ENCODE assay signal across 2 mouse cellular contexts in the genomic region with DNA sequence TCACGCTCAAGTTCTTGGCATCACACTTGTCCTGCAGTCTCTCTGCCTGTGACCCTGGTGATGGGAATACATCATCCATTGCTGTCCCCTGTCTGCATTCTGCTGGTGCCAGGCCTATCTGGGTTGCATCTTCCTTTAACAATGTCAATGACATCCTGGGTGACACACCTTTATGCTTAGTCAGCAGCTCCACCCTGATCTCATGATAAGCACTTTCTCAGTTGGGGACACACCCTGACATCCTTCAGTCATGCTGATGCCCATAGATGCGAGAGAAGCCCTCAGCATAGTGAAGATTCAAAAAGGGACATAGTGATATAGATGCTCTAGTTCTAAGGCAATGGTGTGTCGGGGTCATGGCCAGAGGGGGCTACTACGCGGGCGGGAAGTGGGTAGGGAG.
TF ChIP-seq lines count a peak whose summit lies in the region.

No protein-coding gene starts in this region.

TF ChIP-seq in CH12.LX, 34 proteins besides CTCF, POLR2A, EP300 and RAD21:
- TF ChIP-seq TBP (conservative IDR thresholded peaks at IDR 0.05; ENCODE audit: low read depth, low read length) (no peak), MAFK (IDR thresholded peaks at IDR 0.05; ENCODE audit: insufficient replicate concordance, low read length) (peak; percentile 40; the same call in 1 of the 2 replicates)

TF ChIP-seq in MEL, 35 proteins besides CTCF, POLR2A, EP300 and RAD21:
- peak; percentile 60 for TF ChIP-seq GATA1 (IDR thresholded peaks at IDR 0.05; ENCODE audit: low read depth, low read length)
- no peak for TF ChIP-seq UBTF (IDR thresholded peaks at IDR 0.05; ENCODE audit: borderline replicate concordance, insufficient read depth, low read depth, low read length)
- TF ChIP-seq MAFK (IDR thresholded peaks at IDR 0.05; ENCODE audit: borderline replicate concordance, low read depth, low read length), result peak; percentile 68; the same call in 1 of the 2 replicates
TF ChIP-seq in MEL: peak in this region for 2.
